Mouse (Mus musculus) myocyte (in vitro differentiated cells): ENCODE measurements around the gene Itpk1. TPM values are rescaled to one million over a fixed set of nuclear protein-coding genes. Genes with fewer than 3 reads are reported as not detected.

Experiments used
- H3K27me3 ChIP-seq: one replicate; pipeline ENCODE4 v1.6.1; 2011; ENCODE audit not compliant: control insufficient read depth, insufficient read depth, insufficient read length
- H3K36me3 ChIP-seq: one replicate; pipeline ENCODE4 v1.6.1; 2011; ENCODE audit not compliant: control insufficient read depth, insufficient read depth
- H3K4me2 ChIP-seq: one replicate; pipeline ENCODE4 v1.6.1; 2011; ENCODE audit warnings: low read depth, control low read depth
- H3K4me3 ChIP-seq: one replicate; pipeline ENCODE4 v1.5.1; 2011; ENCODE audit warnings: mild to moderate bottlenecking, control low read depth, moderate library complexity
- H3K79me2 ChIP-seq: one replicate; pipeline ENCODE4 v1.6.1; 2011; ENCODE audit not compliant: control insufficient read depth, insufficient read depth
- H3ac ChIP-seq: one replicate; pipeline ENCODE4 v1.6.1; 2011; ENCODE audit not compliant: control insufficient read depth, insufficient read length
- CEBPB ChIP-seq: IDR thresholded peaks from 2 replicates; pipeline ENCODE4 v1.6.1; 2011; ENCODE audit warnings: mild to moderate bottlenecking, moderate library complexity; ENCODE audit not compliant: poor library complexity, insufficient read depth, severe bottlenecking
- E2F4 ChIP-seq: IDR thresholded peaks from one replicate; pipeline ENCODE4 v1.6.1; 2011; ENCODE audit warnings: mild to moderate bottlenecking, control low read depth, moderate library complexity; ENCODE audit not compliant: insufficient read depth
- MAX ChIP-seq: IDR thresholded peaks from one replicate; pipeline ENCODE4 v1.6.1; 2011; ENCODE audit warnings: low read depth, mild to moderate bottlenecking, control low read depth
- MYOD1 ChIP-seq, 3 experiments: IDR thresholded peaks; one replicate each; pipeline ENCODE4 v1.6.1; 2011; ENCODE audit warnings: control low read depth in 2 of 3, low read depth in 2 of 3, mild to moderate bottlenecking in 2 of 3, moderate library complexity in 1 of 3; ENCODE audit not compliant: insufficient read length in 2 of 3, control insufficient read depth in 1 of 3
- MYOG ChIP-seq, 3 experiments: IDR thresholded peaks; one replicate each; pipeline ENCODE4 v1.6.1; 2011; ENCODE audit warnings: control low read depth in 2 of 3, low read depth in 2 of 3, mild to moderate bottlenecking in 2 of 3; ENCODE audit not compliant: insufficient read length in 2 of 3, control insufficient read depth in 1 of 3, insufficient read depth in 1 of 3
- POLR2A ChIP-seq: IDR thresholded peaks from one replicate; pipeline ENCODE4 v1.6.1; 2011; ENCODE audit warnings: low read depth, mild to moderate bottlenecking, control low read depth, moderate library complexity; ENCODE audit not compliant: insufficient read length
- POLR2AphosphoS2 ChIP-seq: IDR thresholded peaks from one replicate; pipeline ENCODE4 v1.6.1; 2011; ENCODE audit warnings: low read depth, control low read depth; ENCODE audit not compliant: insufficient read length
- REST ChIP-seq: IDR thresholded peaks from one replicate; pipeline ENCODE4 v1.6.1; 2011; ENCODE audit warnings: mild to moderate bottlenecking, control low read depth, moderate library complexity; ENCODE audit not compliant: insufficient read depth, insufficient read length
- SRF ChIP-seq: IDR thresholded peaks from one replicate; pipeline ENCODE4 v1.6.1; 2011; ENCODE audit warnings: low read depth; ENCODE audit not compliant: control insufficient read depth, insufficient read length
- TCF12 ChIP-seq: IDR thresholded peaks from one replicate; pipeline ENCODE4 v1.6.1; 2011; ENCODE audit warnings: mild to moderate bottlenecking, control low read depth; ENCODE audit not compliant: poor library complexity, insufficient read depth, severe bottlenecking
- TCF3 ChIP-seq: IDR thresholded peaks from one replicate; pipeline ENCODE4 v1.6.1; 2011; ENCODE audit warnings: low read depth, control low read depth; ENCODE audit not compliant: insufficient read length
- USF1 ChIP-seq: IDR thresholded peaks from one replicate; pipeline ENCODE4 v1.6.1; 2011; ENCODE audit warnings: low read depth, mild to moderate bottlenecking, control low read depth, moderate library complexity
- polyA plus RNA-seq: library from polyadenylated mRNA; unstranded; fragments of >200 nt; fragmentation: generic; extraction: Trizol; gene quantifications from one replicate; pipeline ENCODE4 v1.2.1, GENCODE M21; 2012; ENCODE audit warnings: missing spikeins

The Itpk1 gene
- polyA plus RNA-seq, 1 experiment, result 4.9 TPM

- no peak overlapping the region for H3K4me2 ChIP-seq
- no peak overlapping the region for H3K4me3 ChIP-seq
- H3K79me2 ChIP-seq, result no peaks in the 10 kb centered on the region
Measured at GRCm38 (mm10) chr12:102699156-102699555, 5.6 kb downstream of the Itpk1 start.

GRCm38 (mm10) chr12:102698089-102698684 lies 6.5 kb downstream of the Itpk1 start:
- H3K4me3 ChIP-seq, result no peak overlapping the region
- TF ChIP-seq E2F4 (no peak), MAX (no peak), MYOD1 (IDR thresholded peaks at IDR 0.05; ENCODE audit: control insufficient read depth in 1 of 3, insufficient read length in 2 of 3, low read depth in 2 of 3) (no peak), SRF (no peak), REST (no peak), POLR2A (no peak), CEBPB (no peak), USF1 (no peak), POLR2AphosphoS2 (no peak)
- no peaks in the 10 kb centered on the region for H3K79me2 ChIP-seq
- H3K4me2 ChIP-seq, result no peak overlapping the region
- no peaks in the 10 kb centered on the region for H3K27me3 ChIP-seq
- H3K36me3 ChIP-seq, result no peaks in the 10 kb centered on the region
- H3ac ChIP-seq, result no peak overlapping the region

More at GRCm38 (mm10) chr12:102699156-102699555, 5.6 kb downstream of the Itpk1 start:
- TF ChIP-seq E2F4 (no peak), REST (no peak), CEBPB (no peak), TCF3 (no peak), USF1 (no peak), MAX (no peak), MYOG (IDR thresholded peaks at IDR 0.05; ENCODE audit: control insufficient read depth in 1 of 3, insufficient read depth in 1 of 3, insufficient read length in 2 of 3, low read depth in 2 of 3) (no peak), POLR2AphosphoS2 (no peak), POLR2A (no peak), SRF (no peak), MYOD1 (IDR thresholded peaks at IDR 0.05; ENCODE audit: control insufficient read depth in 1 of 3, insufficient read length in 2 of 3, low read depth in 2 of 3) (no peak), TCF12 (no peak)
- no peaks in the 10 kb centered on the region for H3K36me3 ChIP-seq
- no peaks in the 10 kb centered on the region for H3K27me3 ChIP-seq
- no peak overlapping the region for H3ac ChIP-seq

- Histone ChIP-seq H3K36me3 (no peaks in the 10 kb centered on the region), H3K79me2 (no peaks in the 10 kb centered on the region), H3ac (no peak overlapping the region), H3K4me3 (no peak overlapping the region), H3K4me2 (no peak overlapping the region), H3K27me3 (no peaks in the 10 kb centered on the region)
- TF ChIP-seq POLR2A, result no peak
- no peak for TF ChIP-seq CEBPB
- TF ChIP-seq TCF12, result no peak
- TF ChIP-seq POLR2AphosphoS2, result no peak
- TF ChIP-seq MYOG (IDR thresholded peaks at IDR 0.05; ENCODE audit: control insufficient read depth in 1 of 3, insufficient read depth in 1 of 3, insufficient read length in 2 of 3, low read depth in 2 of 3), result no peak
- TF ChIP-seq TCF3, result no peak
- TF ChIP-seq E2F4, result no peak
- no peak for TF ChIP-seq REST
- TF ChIP-seq MAX, result no peak
- TF ChIP-seq USF1, result no peak
Measured at GRCm38 (mm10) chr12:102697381-102697780, 7.3 kb downstream of the Itpk1 start.

GRCm38 (mm10) chr12:102696635-102697354 lies 7.9 kb downstream of the Itpk1 start:
- Histone ChIP-seq H3K4me3 (no peak overlapping the region), H3K79me2 (no peaks in the 10 kb centered on the region), H3K4me2 (no peak overlapping the region), H3K27me3 (no peaks in the 10 kb centered on the region), H3K36me3 (no peaks in the 10 kb centered on the region), H3ac (no peak overlapping the region)
- TF ChIP-seq MYOG (IDR thresholded peaks at IDR 0.05; ENCODE audit: control insufficient read depth in 1 of 3, insufficient read depth in 1 of 3, insufficient read length in 2 of 3, low read depth in 2 of 3), result no peak
- TF ChIP-seq MYOD1 (IDR thresholded peaks at IDR 0.05; ENCODE audit: control insufficient read depth in 1 of 3, insufficient read length in 2 of 3, low read depth in 2 of 3), result no peak
- no peak for TF ChIP-seq POLR2AphosphoS2
- no peak for TF ChIP-seq TCF12
